Mouse (Mus musculus) frontal cortex, postnatal 25 days (tissue): ENCODE results near the gene Gm38100.

ENCODE experiments used
- DNase-seq, 2 experiments: peaks; one replicate each; pipeline ENCODE4 v3.0.0; 2022; ENCODE audit warnings: low spot score in 2 of 2

Gm38100 gene

GRCm38 (mm10) chr1:175920029-175920428 is at the start of gene Gm38100:
TSS of gene Gm38100 (plus strand) at chr1:175920329.
- no peak for DNase-seq

GRCm38 (mm10) chr1:175870716-175871115 is 49.4 kb upstream of the Gm38100 start:
- DNase-seq: no peak

GRCm38 (mm10) chr1:175872028-175872816 is 47.9 kb upstream of the Gm38100 start:
- no peak for DNase-seq

- DNase-seq: peak; percentile 76 to 79
Observed at GRCm38 (mm10) chr1:175880453-175881296, 39.5 kb upstream of the Gm38100 start, which contains the start of gene Exo1. TSS of gene Exo1 (plus strand) at chr1:175880581.

GRCm38 (mm10) chr1:175883398-175883797 is 36.7 kb upstream of the Gm38100 start:
- no peak for DNase-seq

GRCm38 (mm10) chr1:175893263-175893662 is 26.9 kb upstream of the Gm38100 start:
- no peak for DNase-seq

- DNase-seq: no peak
Observed at GRCm38 (mm10) chr1:175893726-175894125, 26.4 kb upstream of the Gm38100 start.

- DNase-seq: no peak
Observed at GRCm38 (mm10) chr1:175911207-175911606, 8.9 kb upstream of the Gm38100 start.

GRCm38 (mm10) chr1:175912038-175912437 is 8.1 kb upstream of the Gm38100 start:
- DNase-seq: no peak

GRCm38 (mm10) chr1:175913728-175914303 is 6.3 kb upstream of the Gm38100 start:
- DNase-seq: no peak

GRCm38 (mm10) chr1:175921091-175921490 is 962 bp downstream of the Gm38100 start:
- DNase-seq: no peak

- peak; percentile 75 to 82 for DNase-seq
Observed at GRCm38 (mm10) chr1:175923848-175924787, 4.0 kb downstream of the Gm38100 start.

- DNase-seq: no peak
Observed at GRCm38 (mm10) chr1:175931391-175931790, 11.3 kb downstream of the Gm38100 start.

GRCm38 (mm10) chr1:175936282-175936737 is 16.2 kb downstream of the Gm38100 start:
- peak; percentile 18 to 59 for DNase-seq

GRCm38 (mm10) chr1:175938731-175939130 is 18.6 kb downstream of the Gm38100 start:
- no peak for DNase-seq

GRCm38 (mm10) chr1:175943168-175943567 is 23.0 kb downstream of the Gm38100 start:
- DNase-seq: no peak

GRCm38 (mm10) chr1:175946718-175947315 is 26.7 kb downstream of the Gm38100 start:
- no peak for DNase-seq

- no peak for DNase-seq
Observed at GRCm38 (mm10) chr1:175950421-175950820, 30.3 kb downstream of the Gm38100 start.

- no peak for DNase-seq
Observed at GRCm38 (mm10) chr1:175950851-175951250, 30.7 kb downstream of the Gm38100 start.

GRCm38 (mm10) chr1:175961786-175962185 is 41.7 kb downstream of the Gm38100 start:
- DNase-seq: no peak
